Mouse (Mus musculus): ENCODE measurements around the gene Tprn.
"Not testable (repeated sequence)": the region's sequence is repeated elsewhere in the genome, so short reads cannot be mapped to it uniquely, and the experiment has no call there.

Tprn gene

DNA sequence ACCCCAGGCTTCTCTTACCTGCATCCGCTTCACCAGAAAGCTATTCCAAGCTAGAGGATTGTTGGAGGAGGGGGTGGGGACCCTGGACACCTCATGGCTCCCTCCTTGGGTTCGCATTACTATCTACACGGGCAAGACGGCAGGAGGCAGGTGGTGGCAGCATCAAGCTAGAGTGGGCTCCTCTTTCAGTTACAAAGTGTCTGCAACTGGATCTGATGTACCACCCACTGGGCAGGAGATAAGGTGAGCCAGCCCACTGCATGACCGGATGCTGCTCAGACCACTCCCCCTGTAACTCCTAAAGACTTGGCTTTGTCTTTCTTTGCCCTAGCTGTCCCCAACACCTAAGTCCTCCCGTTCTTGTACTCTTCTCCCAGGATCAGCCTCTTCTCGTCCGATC, 25.8 kb upstream of the Tprn start, which contains the start of gene Rnf224:
Gene Rnf224, minus strand, starts transcription at position 174 of the 400 bp plus-strand sequence.
- no peak for DNase-seq (ENCODE audit: extremely low read depth, low read depth, low spot score)

DNA sequence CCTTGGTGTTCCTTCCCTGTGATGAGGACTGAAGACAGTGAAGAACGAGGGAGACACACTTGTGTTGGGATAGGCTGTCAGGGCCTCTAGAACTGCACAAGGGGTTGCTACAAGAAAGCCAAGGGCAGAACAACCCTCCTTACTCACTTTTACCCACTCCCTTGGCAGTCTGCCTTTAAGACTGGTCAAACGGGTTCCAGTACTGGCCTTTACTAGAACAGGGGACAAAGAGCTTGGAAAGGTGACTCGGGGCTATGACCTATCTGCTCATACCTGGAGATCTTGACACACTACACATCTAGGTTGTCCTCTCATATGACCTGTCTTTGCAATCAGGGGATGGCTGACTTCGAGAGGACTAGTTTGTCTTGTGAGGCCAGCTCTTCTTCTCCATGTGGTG, 24.9 kb upstream of the Tprn start:
- DNase-seq (ENCODE audit: extremely low read depth, low read depth, low spot score), result peak; percentile 77

DNA sequence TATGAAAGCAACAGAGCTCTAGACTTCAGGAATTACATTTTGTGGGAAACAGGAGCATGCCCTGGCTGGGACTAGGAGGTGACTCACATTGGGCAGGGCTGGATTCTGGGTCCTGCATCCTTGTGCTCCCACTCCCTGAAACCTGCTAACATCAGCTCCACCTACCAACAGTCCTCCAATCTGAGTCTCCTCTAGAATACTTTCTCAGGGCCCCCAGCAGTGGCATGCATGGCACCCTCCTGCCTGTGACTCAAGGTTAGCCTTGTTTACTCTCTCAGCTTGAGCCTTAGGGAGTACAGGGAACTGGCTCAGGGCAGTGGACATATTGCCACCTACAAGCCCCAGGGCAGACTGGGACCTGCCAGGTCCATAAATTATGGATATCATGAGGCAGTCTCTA, 24.3 kb upstream of the Tprn start:
- no peak for DNase-seq (ENCODE audit: extremely low read depth, low read depth, low spot score)

DNA sequence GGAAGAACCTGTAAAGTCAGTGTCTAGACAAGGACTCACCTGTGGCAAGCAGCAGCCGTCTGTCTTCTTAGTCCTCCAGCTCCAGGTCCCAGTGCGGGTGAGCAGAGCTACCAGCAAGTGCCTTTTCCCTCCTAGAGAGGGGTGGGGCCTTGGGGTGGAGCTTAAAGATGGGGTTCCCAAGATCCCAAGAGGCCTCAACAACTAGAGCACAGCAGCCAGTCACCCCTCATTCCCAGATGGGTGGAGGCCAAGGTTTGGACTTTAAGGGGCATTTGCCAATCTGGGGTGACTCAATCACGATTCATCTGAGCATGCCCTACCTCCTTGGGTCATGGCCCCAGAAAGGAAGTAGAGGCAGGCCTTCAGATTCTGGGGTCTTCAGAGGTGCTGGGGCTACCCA, 22.7 kb upstream of the Tprn start:
- DNase-seq (ENCODE audit: extremely low read depth, low read depth, low spot score), result no peak

DNA sequence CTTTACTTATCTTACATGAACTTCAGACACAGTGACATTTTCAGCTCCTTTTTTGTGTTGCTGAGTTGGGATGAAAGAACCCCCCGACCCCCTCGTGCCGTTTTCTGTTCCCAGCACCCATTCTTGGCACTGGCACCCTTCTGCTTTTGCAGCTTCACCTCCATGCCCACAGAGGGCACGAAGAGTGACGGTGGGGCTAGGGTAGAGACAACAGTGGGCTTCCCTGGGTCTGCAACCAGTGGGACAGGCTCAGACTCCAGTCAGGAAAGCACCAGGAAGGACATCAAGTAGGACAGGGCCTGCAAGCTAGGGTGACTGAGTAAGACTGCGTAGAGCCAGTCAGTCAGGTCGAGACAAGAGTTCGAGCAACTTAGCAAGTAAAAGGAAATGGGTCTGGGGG, 22.1 kb upstream of the Tprn start:
- no peak for DNase-seq (ENCODE audit: extremely low read depth, low read depth, low spot score)

DNA sequence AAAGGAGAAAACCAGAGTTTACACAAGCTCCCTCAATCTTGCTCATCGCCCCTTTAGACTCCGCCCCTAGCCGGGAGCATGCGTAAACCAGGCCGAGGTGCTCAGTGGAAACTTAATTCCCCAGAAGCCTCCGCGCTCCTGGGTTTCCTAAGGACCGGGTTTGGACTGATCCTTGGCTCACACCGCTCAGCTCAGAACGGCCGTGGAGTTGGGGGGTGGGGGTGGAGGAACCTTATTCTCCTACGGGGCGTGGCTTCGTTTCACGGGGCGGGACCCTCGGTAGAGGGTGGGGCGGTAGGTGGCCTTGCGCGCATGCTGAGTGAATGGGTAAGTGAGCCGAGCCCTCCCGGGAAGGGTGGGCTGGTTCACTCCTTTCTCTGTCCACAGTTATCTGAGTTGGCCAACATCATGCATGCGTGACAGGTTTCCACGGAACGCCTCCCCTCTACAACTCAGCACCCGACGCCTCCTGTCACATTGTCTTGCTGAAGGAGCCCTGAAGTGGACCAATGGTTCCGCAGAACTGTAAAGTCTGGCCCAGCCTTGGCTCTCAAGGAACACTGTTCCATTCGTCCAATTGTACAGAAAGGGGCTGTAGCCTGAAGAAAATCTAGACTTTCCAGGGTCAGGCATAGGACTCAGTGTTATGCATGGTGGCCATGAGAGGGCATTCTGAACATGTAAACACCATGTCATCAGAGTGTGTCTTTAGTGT, 21.5 kb upstream of the Tprn start:
- no peak for DNase-seq (ENCODE audit: extremely low read depth, low read depth, low spot score)

DNA sequence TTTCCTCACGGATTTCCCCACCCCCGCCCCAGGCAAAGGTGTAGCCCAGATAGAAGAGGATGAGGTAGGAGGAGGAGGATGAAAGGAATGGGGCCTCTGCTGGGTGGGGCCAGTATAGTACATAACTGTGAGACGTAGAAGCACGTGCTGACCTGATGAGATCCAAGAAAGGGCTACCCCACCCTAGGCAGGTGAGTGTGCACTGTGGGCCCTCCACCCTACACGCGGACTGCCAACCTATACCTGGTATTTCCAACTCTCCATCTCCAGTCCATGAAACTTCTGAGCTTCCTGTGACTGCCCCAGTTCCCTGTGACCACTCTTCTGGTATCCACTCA, 21.0 kb upstream of the Tprn start:
- DNase-seq (ENCODE audit: extremely low read depth, low read depth, low spot score), result no peak

DNA sequence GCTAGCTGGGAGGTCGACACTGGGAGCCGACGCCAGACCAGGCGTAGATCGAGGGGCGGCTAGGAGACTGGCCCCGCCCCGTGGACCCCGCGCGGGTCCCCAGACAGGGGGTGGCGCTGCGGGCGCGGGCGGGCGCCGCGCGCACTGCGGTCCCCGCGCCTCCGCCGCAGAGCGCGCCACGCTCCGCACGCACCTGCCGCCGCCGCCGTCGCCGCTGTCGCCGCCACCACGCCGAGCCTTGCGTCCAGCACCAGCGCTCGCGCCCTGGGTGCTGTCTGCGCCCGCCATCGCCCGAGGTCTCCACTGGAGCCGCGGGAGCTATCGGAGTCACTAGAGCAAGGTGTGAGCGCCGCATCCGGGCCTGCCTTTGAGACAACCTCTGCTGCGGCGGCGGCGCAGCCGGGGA, 20.3 kb upstream of the Tprn start, which contains the start of the genes Rnf208 and Cysrt1:
Gene Rnf208, plus strand, starts transcription at position 155 of the 406 bp plus-strand sequence.
Gene Cysrt1, minus strand, starts transcription at position 352 of the 406 bp plus-strand sequence.
- DNase-seq (ENCODE audit: extremely low read depth, low read depth, low spot score), result no peak

DNA sequence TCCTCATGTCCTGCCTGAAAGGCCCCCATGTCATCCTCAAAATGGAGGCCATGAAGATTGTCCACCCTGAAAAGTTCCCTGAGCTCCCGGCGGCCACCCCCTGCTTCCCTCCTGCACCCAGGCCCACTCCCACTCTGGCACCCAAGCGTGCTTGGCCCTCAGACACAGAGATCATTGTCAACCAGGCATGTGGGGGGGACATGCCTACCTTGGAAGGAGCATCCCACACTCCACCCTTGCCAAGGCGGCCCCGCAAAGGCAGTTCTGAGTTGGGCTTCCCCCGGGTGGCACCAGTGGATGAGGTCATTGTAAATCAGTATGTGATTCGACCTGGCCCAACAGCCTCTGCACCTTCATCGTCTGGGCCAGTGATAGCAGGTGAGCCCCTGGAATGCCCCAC, 19.1 kb upstream of the Tprn start:
- DNase-seq (ENCODE audit: extremely low read depth, low read depth, low spot score), result no peak

DNA sequence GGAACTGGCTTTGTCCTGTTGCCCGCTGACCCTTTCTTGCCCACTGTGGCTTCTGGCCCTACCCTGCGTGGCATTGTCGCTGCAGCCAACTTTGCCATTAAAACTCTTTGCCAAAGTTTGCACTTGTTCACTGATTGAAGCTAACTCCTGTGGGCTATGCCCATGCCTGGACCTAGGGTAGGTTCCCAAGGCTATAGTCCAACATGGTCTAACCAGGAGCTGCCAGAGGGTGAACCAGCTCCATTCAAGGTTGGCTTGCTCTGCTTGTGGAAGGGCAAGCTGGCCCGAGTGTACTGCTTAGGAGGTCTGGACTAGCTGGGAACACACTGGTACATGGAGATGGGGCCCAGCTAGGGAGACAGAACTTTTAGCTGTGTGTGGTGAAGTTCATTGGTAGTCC, 18.3 kb upstream of the Tprn start:
- no peak for DNase-seq (ENCODE audit: extremely low read depth, low read depth, low spot score)

DNA sequence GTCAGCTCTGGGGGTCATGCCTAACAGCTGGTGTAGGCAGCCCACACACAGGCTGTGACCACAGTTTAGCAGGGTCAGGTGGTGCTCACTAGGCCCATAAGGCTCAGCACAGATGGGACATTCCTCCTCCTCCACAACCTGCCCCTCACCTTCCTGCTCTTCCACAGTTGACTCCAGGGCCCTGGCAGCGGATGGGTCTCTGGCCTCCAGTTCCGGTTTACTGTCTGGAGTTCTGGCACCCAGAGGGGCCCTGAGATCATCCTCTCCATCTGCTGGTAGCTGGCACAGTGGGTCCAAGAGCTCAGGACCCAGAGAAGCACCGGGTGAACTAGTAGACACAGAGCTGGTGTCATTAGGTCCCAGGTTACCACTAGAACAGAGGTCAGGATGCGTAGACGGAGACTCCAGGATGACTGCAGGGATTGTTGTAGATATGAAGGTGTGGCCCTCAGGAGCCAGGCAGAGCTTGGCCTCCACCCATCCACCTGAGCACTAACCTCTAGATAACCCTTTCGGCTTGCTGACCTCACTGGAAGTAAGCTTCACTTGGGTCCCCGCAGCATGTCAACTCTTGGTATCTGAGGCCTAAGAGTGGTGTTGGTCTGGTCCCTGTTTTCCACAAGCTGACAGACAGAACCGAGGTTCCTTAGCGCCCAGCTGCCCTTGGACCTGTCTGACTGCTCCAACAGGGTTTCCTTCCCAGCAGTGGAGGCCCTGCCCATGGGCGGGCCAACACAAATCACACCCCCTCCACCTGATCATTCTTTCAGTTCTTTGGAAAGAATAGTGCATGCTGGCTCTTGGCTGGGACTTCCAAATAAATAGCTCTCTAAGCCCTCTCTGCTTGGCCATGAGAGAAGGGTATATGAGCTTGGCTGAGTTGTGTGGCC, 16.0 kb upstream of the Tprn start, which contains the start of gene AL732309.1:
Gene AL732309.1, minus strand, starts transcription at position 681 of the 890 bp plus-strand sequence.
- DNase-seq (ENCODE audit: extremely low read depth, low read depth, low spot score), result no peak

DNA sequence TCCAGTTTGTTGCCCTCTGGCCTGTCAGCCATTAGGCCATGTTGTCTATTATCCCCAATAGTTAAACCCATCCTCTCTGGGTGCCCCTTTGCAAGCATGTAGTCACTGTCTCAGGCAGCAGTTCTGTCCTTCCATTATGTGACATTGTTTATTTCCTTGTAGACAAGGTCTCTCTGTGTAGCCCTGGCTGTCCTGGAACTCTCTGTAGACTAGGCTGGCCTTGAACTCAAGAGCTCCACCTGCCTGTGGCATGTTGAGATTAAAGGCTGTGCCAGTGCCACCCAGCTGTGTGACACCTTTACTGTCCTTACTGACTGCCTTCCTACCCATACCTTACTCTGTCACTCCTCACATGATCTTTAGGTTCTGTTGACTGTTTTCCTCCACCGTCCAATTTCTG, 10.1 kb upstream of the Tprn start:
- DNase-seq (ENCODE audit: extremely low read depth, low read depth, low spot score), result no peak

DNA sequence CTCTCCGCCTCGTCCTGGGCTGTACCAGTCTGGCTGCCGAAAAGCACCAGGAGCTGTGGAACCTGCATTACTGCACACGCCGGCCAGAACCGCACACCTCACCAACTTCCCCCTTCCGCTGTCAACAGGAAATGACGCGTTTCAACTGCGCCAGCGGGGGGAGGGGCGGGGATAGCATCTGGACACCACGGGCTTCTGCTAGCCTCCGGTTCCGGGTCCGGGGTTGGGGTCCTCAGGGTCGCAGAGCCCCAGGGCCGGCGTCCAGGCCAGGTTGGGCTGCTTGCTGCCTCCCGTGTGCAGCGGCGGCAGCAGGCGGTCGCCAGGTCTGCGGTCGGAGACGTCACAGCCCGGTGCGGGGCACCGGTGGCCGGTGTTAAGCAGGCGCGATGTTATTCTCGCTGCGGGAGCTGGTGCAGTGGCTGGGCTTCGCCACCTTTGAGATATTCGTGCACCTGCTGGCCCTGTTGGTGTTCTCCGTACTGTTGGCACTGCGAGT, 7.1 kb upstream of the Tprn start, which contains the start of gene Tmem203:
Gene Tmem203, plus strand, starts transcription at position 156 of the 496 bp plus-strand sequence.
- no peak for DNase-seq (ENCODE audit: extremely low read depth, low read depth, low spot score)

DNA sequence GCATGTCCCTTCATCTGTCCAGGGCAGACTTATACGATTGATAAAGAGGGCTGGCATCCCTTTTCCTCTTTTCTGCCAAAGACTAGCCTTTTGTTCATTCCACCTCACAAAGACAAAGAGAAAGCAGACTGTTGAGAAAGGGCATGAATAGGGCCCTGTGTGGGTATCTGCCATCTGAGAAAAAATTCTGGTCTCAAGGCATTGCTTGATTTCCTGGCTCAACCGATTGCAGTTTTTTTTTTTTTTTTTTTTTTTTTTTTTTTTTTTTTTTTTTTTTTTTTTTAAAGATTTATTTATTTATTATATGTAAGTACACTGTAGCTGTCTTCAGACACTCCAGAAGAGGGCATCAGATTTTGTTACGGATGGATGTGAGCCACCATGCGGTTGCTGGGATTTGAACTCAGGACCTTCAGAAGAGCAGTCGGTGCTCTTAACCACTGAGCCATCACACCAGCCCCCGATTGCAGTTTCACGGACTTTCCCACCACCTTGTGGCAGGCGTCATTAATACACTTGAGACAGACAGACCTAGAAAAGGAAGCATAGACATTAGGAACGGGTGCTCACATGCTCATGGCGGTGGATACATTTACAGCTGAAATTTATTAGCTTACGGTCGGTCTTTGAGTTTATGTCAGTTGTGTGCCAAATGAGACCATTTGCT, 5.8 kb upstream of the Tprn start:
- not testable (repeated sequence) for DNase-seq (ENCODE audit: extremely low read depth, low read depth, low spot score)

DNA sequence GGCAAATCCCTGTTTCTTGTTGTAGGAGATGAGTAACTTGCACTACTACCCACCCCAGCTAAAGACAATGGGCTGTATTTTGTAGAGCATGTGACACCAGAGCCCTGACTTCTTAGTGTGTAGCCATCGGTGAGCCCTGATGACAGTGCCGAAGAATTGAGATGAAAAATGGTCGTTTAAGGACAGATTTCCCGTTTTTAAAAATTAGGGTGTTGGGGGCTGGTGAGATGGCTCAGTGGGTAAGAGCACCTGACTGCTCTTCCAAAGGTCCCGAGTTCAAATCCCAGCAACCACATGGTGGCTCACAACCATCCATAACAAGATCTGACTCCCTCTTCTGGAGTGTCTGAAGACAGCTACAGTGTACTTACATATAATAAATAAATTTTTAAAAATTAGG, 5.2 kb upstream of the Tprn start:
- not testable (repeated sequence) for DNase-seq (ENCODE audit: extremely low read depth, low read depth, low spot score)

DNA sequence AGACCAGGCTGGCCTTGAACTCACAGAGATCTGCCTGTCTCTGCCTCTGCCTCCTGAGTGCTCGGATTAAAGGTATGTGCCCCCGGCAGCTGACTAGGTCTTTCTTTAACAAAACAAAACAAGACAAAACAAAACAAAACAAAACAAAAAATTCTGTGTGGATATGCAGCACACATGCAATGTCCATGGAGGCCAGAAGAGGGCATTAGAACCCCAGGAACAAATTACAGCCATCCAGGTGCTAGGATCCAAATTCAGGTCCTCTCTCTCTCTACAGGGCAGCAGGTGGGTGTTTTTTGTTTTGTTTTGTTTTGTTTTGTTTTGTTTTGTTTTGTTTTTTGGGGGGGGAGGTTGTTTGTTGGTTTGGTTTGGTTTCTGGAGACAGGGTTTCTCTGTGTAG, 3.5 kb upstream of the Tprn start:
- no peak for DNase-seq (ENCODE audit: extremely low read depth, low read depth, low spot score)

DNA sequence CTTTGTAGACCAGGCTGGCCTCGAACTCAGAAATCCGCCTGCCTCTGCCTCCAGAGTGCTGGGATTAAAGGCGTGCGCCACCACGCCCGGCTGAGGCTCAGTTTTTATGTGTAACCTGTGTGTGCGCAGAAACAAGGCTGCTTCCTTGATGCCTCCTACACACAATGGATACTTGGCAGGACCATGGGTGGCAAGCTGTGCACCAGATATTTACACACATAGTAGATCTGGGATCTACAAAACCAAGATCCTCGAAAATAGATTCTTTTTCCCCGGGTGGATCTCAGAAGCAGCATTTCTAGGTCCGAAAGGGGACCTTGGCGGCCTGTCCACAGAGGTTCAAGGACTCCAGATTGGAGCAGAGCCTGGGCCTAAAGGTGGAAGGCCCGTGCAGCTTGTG, 548 bp upstream of the Tprn start:
- no peak for DNase-seq (ENCODE audit: extremely low read depth, low read depth, low spot score)

DNA sequence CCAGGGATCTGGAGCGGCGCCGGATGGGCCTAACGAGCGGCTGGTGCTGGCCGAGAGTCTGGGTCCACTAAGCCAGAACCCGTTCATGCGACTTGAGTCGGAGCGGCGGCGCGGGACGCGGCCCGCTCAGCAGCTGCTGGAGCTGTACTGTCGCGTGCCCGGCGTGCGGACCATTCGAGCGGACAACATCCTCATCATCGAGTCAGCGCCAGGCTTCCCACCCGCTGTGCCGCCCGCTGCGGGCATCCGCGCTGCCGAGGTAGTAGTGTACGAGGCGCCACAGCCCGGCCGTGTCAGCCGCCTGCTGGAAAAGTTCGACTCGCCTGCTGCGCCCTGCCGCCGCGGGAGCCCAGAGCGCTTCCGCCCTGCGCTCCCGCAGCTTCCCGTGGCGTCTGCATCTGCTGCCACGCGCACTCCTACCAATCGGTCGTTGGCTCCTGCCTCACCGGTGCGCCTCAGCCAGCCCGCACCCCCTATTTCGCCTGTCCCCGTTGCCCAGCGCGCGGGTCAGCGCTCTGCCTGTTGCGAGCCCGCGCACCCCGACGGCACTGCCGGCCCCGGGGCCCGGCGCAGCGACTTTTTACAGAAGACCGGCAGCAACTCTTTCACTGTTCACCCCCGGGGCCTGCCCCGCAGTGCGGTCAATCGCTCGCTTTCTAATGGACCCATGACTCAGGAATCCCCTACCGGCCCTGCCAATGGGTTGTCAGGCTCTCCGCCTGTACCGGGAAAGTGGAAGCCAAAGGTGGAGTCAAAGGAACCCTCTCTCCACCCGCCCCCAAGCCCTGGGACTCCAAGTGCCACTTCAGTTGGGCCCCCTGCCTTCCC, 591 bp downstream of the Tprn start:
- DNase-seq (ENCODE audit: extremely low read depth, low read depth, low spot score), result no peak

DNA sequence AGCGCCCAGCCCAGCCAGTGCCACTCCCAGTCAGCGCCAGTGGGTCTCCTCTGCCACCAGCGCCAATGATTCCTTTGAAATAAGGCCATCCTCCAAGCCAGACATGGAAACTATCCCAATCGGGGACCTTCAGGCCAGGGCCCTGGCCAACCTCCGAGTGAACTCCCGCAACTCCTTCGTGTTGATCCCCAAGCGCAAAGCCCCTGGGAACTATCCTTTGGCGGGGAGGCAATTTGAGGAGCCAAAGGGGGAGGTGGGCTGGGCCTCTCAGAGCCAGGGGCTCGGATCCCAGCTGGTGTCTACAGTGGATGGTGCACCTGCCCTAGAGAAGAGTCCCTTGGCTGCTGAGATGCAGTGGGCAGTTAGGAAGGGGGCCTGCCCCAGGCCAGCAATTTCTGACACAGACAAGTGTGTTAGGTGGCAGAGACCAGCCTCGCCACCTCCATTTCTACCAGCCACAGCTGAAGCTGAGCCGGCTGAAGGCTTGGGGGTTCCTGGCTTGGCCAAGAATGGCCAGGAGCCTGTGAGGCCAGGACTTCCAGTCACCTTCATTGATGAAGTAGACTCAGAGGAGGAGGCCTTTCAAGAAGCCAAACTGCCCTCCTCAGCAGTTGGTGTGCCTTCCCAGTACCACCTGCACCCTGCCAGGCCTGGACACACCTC, 1.3 kb downstream of the Tprn start:
- no peak for DNase-seq (ENCODE audit: extremely low read depth, low read depth, low spot score)

DNA sequence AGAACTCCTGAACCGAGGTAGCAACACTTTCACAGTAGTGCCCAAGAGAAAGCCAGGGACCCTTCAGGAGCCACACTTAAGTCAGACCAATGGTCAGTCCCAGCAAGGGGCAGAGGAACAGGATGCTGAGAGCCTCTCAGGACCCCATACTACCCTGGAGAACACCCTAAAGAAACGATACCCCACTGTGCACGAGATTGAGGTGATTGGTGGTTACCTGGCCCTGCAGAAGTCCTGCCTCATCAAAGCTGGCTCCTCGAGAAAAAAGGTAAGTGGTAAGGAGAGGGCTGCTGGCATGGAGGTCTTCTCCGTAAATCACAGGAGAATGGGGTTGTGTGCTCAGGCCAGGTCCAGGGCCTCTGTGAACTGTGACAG, 1.9 kb downstream of the Tprn start:
- no peak for DNase-seq (ENCODE audit: extremely low read depth, low read depth, low spot score)
